Mouse (Mus musculus): ENCODE results near the gene Plppr3.

The Plppr3 gene

DNA sequence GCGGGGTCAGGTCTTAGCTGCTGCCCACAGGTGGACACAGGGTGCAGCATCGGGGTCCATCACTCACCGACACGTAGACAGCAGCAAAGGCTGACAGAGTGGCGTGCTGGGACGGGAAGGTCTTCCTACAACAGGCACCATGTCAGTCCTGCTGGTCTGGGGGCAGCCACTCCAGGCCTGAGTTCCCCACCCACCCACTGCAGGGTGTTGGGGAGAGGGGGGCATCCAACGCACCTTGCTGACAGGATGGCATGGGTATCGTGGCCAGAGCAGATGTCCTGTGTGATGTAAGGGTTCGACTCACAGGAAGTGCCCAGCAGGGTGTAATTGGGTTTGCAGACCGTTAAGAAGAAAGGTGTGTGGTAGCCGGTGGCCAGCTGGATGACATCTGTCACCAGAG is 7.8 kb downstream of the Plppr3 start:
- no peak for DNase-seq (ENCODE audit: low spot score in 2 of 2)

DNA sequence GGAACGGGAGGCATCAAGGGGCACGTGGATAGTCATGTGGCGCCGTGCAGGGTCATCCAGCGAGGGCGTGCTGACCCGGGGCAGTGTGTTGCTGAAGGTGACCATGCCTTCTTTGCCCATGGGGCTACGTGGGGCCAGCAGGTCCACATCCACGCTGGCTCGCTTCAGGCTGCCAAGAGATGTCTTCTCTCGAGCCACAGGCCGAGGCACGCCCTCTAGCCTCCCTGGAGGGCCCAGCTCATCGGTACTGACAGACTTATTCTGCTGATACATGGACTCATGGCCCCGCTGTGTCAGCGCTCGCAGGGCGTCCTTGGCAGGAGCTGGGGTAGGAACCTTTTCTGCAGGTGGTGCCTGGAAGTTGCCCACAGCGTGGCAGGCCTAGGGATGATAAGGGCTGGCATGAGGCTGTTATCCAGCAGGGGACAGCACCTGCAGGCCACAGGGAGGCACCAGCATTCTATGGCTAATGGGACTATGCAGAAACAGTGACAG is 8.6 kb downstream of the Plppr3 start:
- DNase-seq (ENCODE audit: low spot score in 2 of 2), result no peak

- no peak for DNase-seq (ENCODE audit: low spot score in 2 of 2)
These were observed 9.2 kb downstream of the Plppr3 start for GRCm38 (mm10) chr10:79865189-79865601.

DNA sequence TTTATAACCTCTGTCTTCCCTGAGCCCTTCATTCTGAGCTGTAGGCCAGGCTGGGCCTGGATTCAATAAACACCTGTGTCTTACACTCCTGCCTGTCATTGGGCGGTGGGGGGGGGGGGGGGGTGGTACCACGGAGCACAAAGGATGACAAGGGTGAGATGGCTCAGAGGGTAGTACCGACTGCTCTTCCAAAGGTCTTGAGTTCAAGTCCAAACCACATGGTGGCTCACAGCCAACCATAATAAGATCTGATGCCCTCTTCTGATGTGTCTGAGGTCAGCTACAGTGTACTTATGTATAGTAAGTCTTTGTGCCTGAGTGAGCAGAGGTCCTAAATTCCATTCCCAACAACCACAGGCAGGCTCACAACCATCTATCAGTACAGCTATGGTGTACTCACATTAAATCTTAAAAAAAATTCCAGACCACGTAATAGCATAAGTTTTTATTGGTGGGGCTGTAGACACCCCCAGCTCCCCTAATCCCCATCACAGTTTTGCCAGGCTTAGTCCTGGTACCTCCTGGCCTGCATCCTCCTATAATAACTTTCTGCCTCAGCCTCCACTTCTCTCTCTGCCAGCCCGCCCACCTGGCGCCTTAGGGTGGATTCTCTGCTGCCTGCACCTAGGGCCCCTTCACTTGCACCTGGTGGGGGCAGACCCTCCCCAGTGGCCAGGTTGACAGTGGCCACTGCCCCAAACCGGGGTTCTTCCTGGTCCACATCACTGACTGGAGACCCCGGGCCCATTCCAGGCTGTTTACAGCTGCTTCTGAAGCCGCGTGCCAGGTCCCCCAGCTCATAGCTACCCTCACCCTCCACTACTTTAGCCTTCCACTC is 9.9 kb downstream of the Plppr3 start:
- no peak for DNase-seq (ENCODE audit: low spot score in 2 of 2)

- no peak for DNase-seq (ENCODE audit: low spot score in 2 of 2)
These were observed 11.5 kb downstream of the Plppr3 start for GRCm38 (mm10) chr10:79862925-79863324.

DNA sequence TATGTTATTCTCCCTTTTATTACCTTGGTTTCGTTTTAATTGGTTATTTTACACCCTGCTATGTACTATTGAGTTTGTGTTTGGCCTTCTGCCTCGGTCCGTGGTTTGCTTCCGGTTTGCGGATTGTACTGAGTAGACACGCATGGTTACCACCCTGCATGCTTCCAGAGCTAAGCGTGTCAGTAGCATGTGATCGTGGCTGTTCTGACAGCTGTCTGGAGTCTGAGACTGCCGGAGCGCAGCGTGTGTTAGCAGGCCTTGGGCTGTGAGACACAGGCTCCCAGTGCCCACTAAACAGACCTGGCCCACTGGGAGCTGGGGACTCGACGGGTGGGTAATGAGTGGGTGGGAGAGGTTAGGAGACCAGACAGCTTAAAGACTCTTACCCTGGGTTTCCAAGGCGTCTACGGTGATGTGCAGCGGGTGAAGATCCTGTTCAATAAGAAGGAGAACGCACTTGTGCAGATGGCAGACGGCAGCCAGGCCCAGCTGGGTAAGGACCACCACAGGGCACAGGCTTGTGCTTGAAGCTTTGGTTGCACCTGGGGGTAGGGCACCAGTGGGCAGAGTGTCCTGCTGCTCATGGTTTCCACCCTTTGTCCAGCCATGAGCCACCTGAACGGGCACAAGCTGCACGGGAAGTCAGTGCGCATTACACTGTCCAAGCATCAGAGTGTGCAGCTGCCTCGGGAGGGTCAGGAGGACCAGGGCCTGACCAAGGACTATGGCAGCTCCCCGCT is 12.2 kb downstream of the Plppr3 start:
- DNase-seq (ENCODE audit: low spot score in 2 of 2), result no peak

- DNase-seq (ENCODE audit: low spot score in 2 of 2), result no peak
These were observed 13.0 kb downstream of the Plppr3 start for GRCm38 (mm10) chr10:79861230-79862048.

GRCm38 (mm10) chr10:79860079-79860911 is 14.1 kb downstream of the Plppr3 start:
- DNase-seq (ENCODE audit: low spot score in 2 of 2), result no peak

DNA sequence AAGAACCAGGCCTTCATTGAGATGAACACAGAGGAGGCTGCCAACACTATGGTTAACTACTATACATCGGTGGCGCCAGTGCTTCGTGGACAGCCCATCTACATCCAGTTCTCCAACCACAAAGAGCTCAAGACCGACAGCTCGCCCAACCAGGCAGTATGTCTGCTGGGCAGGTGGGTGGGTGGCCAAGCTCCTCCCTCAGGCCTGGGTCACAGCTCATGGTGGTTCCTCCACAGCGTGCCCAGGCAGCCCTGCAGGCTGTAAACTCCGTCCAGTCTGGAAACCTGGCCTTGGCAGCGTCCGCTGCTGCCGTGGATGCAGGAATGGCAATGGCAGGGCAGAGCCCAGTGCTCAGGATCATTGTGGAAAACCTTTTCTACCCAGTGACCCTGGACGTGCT is 15.3 kb downstream of the Plppr3 start:
- no peak for DNase-seq (ENCODE audit: low spot score in 2 of 2)

DNA sequence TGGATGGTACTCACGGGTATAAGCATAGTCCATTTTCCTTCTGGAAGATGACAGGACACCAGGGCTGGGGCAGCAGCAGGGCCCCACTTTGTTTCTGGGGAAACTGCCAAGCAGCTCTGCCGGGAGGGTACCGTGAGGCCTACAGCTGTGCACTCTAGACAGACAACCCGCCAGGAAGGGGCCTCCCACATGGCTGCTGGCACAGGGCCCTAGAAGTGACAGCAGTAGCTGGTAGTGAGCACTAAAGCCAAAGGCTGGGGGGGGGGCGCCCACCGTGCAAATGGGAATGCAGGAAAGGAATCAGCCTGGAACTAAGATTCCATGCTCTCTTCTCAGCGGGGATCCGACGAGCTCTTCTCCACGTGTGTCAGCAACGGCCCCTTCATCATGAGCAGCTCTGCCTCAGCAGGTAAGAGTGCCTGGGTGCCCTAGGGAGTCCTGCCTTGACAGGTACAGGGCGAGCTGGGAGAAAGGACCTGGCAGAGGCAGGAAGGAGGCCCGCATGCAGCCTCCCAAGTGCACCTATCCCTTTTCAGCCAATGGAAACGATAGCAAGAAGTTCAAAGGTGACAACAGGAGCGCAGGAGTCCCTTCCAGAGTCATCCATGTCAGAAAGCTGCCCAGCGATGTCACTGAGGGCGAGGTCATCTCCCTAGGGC is 15.9 kb downstream of the Plppr3 start:
- peak; percentile 61 to 73 for DNase-seq (ENCODE audit: low spot score in 2 of 2)

- DNase-seq (ENCODE audit: low spot score in 2 of 2), result no peak
These were observed 16.5 kb downstream of the Plppr3 start for GRCm38 (mm10) chr10:79857894-79858293.

GRCm38 (mm10) chr10:79857452-79857811 is 17.0 kb downstream of the Plppr3 start:
- peak in 1 of 2 experiments; percentile 53 for DNase-seq (ENCODE audit: low spot score in 2 of 2)

DNA sequence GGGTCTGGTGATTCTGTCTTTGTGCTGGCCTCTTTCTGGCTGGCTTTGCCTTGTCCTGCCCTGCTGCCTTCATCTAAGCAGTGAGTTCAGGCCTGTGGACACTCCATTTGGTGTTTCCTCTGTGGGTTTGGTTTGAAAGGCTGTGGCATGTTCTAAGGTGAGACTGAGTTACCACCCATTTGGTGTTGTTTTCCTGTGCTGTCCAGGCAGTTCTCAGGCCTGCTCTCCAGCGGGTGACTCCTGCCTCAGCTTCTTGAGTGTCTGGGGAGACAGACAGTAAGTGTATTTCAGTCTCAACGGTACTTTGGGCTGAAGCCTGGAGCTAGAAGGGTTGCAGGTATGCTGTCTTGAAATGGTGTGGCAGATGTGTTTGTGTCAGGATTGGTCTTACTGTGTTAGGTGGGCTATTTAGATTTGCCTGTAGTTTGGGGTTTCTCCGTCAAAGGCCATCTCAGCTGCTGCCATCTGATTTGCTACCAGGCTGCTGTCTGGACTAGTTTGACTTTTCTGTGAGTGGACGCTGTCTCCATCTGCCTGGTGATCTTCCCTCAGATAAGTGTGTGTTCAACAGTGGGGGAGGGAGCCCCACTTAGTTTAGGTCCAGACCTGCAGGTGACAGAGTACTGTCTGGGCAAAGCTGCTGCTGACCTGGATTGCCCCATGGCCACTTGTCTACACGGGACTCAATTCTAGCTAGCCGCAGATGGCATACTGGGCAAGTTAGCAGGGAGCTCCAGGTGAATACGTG is 17.6 kb downstream of the Plppr3 start:
- no peak for DNase-seq (ENCODE audit: low spot score in 2 of 2)

DNA sequence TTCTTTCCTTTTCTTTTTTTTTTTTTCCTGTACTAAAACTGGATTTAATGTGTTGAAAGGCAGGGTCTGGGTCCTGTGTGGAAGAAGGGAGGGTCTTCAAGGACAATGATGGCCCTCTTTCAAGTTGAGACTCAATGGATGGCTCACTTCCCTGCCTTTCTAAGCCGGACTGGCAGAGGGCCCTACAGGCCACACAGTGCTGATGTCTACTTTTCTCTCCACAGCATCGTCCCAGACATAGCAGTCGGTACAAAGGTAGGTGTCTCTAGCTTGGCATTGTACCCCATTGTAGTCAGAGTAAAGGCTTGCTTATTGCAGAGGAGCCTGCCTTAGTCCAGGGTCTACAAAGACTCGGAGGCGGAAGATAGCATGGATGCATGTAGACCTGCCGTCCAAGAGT is 18.2 kb downstream of the Plppr3 start:
- no peak for DNase-seq (ENCODE audit: low spot score in 2 of 2)

DNA sequence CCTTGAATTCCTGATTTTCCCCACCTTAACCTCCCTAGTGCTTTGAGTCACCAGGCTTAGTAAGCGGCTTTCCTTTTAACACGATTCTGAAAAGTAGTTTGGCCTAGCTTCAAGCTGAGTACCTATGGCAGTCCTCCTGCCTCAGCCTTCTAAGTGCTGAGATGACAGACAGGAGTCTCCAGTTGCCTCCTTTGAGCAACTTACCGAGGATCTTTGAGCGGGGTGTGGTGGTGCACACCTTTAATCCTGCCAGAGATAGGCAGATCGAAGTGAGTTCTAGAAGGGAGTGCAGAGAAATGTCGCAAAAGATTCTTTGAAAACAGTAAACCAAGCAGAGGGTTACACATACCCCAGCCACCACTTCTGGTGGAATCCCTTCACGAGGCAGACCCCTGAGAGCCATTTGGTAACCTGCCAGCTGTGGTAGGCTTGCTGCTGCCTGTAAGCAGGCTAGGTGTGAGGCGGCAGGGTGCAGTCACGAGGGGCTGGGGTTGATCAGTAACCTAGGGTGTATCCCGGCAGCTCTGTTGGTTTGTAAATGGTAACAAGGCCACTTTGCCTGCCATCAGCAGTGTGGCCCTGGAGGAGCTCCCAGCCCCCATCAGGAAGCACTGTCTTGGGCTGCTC is 18.8 kb downstream of the Plppr3 start:
- DNase-seq (ENCODE audit: low spot score in 2 of 2), result no peak

DNA sequence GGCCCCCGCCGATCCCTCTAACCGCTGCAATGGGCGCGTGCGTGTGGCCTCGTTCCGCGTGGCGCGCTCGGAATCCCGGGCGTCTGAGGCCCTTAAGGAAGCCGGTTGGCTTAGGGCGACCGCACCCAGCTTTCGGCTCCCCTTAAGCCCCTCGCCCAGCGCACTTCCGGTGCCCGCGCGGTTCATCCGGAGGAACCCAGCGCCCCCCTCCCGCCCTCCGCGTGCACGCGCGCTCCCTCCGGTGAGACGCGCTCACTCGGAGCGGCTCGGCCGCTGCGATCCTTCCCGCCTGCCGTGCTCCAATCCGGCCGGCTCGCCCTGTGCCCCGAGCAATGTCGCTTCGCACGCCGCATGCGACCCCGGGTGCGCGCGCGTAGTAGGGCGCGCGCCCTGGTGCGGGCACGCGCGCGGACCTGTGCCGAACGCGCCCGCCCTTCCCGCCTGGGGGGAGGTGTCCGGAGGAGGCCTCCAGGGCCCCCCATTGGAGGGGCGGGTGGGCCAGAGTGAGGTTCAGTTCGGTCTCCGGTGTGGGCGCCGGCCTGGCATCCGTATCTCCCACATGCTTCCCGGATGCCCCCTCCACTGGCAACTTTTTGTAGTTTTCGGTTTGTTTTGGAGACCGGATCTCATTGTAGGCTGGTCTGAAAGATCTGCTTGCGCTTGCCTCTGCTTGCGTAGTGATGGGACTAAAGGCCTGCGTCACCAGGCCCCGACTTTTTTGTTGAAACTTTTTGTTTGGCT is 19.5 kb downstream of the Plppr3 start:
- no peak for DNase-seq (ENCODE audit: low spot score in 2 of 2)

DNA sequence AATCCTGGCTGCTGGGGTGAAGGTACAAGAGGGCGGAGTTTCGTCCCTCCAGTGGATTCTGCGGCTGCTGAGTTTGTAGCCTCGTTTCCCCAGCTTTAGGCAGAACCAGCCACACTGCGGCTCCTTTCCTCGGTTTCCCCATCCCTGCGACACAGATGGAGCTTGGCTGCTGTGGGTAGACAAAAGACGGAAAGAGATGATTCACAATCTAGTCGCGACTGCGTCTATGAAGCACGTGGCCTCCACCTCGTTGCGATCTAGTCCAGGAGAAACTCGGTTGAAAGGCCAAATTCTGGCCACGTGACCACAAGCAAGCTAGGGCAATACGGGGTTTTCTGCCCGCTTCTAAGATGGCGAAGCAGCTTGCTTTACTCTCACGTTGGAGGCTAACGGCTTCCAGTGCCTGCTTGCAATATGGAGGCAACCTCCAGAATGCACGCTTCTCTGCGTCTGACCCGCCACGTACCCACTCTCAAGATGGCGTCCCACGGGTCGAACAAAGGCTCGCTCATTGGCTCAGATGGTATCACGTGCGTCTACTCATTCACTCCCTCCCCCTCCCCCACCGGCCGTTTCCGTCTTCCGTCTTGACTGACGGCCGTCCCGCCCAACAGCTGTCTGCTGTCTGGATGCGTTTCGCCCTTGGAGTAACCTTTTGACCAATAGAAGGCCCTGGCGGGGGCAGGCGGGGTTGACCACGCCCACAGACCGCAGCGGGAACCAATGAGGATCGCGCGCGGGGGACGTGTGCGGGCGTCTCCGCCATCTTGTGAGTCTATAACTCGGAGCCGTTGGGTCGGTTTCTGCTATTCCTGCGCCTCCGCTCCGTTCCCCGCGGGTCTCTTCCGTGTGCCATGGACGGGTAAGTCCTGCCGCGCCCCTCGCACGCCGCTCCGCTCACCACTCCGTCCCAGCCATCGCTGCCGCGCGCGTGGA is 20.3 kb downstream of the Plppr3 start, which contains the start of gene Ptbp1:
Gene Ptbp1, plus strand, starts transcription at position 568 of the 936 bp plus-strand sequence.
- DNase-seq (ENCODE audit: low spot score in 2 of 2), result peak; percentile 99 to 100

GRCm38 (mm10) chr10:79853392-79853791 is 21.0 kb downstream of the Plppr3 start:
- peak; percentile 79 to 85 for DNase-seq (ENCODE audit: low spot score in 2 of 2)
